Mouse (Mus musculus): ENCODE data around the gene Lrrc61. TPM values are rescaled to one million over a fixed set of nuclear protein-coding genes. Genes with fewer than 3 reads are reported as not detected.
A peak's percentile ranks its signal among the peaks of the same experiment; 100 is the strongest.

Gene Lrrc61
- polyA plus RNA-seq, 1 experiment from 2014 or later: 18.2 TPM

GRCm38 (mm10) chr6:48595278-48595677 is 40.7 kb downstream of the Lrrc61 start:
- no peak for DNase-seq (ENCODE audit: low spot score)
- H3K4me3 ChIP-seq (replicated peaks; ENCODE audit: low read length): peak overlapping the region; percentile 70
- H3K4me1 ChIP-seq (replicated peaks; ENCODE audit: control insufficient read depth, insufficient read depth, low read length): peaks cover 18% of the 10 kb centered on the region
- ATAC-seq (ENCODE audit: low FRiP score): no peak
- H3K4me2 ChIP-seq (replicated peaks): peak overlapping the region; percentile 72
- H3K27ac ChIP-seq: peak overlapping the region; percentile 94; the same call in 1 of the 2 replicates
- H3K36me3 ChIP-seq (replicated peaks; ENCODE audit: control insufficient read depth, insufficient read depth): peaks cover 50% of the 10 kb centered on the region
- 85% methylated on average over 1 of the region's 1 CpGs for WGBS
- peak overlapping the region; percentile 82 for H3K9ac ChIP-seq
- H3K27me3 ChIP-seq (ENCODE audit: control insufficient read depth, insufficient read depth, low read length): no peaks in the 10 kb centered on the region
- peaks cover 25% of the 10 kb centered on the region for H3K9me3 ChIP-seq (ENCODE audit: control insufficient read depth, low read length)

GRCm38 (mm10) chr6:48596545-48597232 is 42.1 kb downstream of the Lrrc61 start:
- Histone ChIP-seq H3K36me3 (replicated peaks; ENCODE audit: control insufficient read depth, insufficient read depth) (peaks cover 51% of the 10 kb centered on the region), H3K4me2 (replicated peaks) (no peak overlapping the region), H3K27ac (no peak overlapping the region), H3K9ac (no peak overlapping the region), H3K4me1 (replicated peaks; ENCODE audit: control insufficient read depth, insufficient read depth, low read length) (peaks cover 22% of the 10 kb centered on the region), H3K9me3 (ENCODE audit: control insufficient read depth, low read length) (peaks cover 25% of the 10 kb centered on the region), H3K4me3 (replicated peaks; ENCODE audit: low read length) (no peak overlapping the region), H3K27me3 (ENCODE audit: control insufficient read depth, insufficient read depth, low read length) (no peaks in the 10 kb centered on the region)
- DNase-seq (ENCODE audit: low spot score) (no peak), ATAC-seq (ENCODE audit: low FRiP score) (no peak)
- 97% methylated on average over 45 of the region's 45 CpGs for WGBS

GRCm38 (mm10) chr6:48597233-48597625 is 42.6 kb downstream of the Lrrc61 start:
- H3K9ac ChIP-seq: no peak overlapping the region
- H3K4me3 ChIP-seq (replicated peaks; ENCODE audit: low read length): no peak overlapping the region
- H3K4me2 ChIP-seq (replicated peaks): no peak overlapping the region
- peaks cover 22% of the 10 kb centered on the region for H3K4me1 ChIP-seq (replicated peaks; ENCODE audit: control insufficient read depth, insufficient read depth, low read length)
- no peak overlapping the region for H3K27ac ChIP-seq
- no peaks in the 10 kb centered on the region for H3K27me3 ChIP-seq (ENCODE audit: control insufficient read depth, insufficient read depth, low read length)
- peaks cover 51% of the 10 kb centered on the region for H3K36me3 ChIP-seq (replicated peaks; ENCODE audit: control insufficient read depth, insufficient read depth)
- 96% methylated on average over 27 of the region's 27 CpGs for WGBS
- ATAC-seq (ENCODE audit: low FRiP score) (no peak), DNase-seq (ENCODE audit: low spot score) (no peak)
- peaks cover 25% of the 10 kb centered on the region for H3K9me3 ChIP-seq (ENCODE audit: control insufficient read depth, low read length)

DNA sequence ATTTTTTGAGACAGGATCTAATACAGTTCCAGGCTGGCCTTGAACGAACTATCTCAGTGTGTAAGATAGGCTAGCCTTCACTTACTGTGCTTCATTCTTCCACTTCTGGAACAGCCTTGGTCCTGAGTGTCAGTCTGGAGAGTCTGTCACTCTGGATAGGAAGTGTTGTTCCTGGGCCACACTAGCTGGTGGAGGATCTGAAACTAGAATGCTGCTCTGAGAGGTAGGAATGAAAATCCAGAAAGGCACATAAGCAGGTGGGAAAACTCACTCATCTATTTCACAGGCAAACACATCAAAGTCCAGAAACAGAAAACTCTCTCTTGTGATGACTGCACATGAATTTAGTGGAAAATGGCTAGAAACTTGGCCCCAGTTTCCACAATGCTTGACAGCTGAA is 46.0 kb downstream of the Lrrc61 start:
- Histone ChIP-seq H3K27ac (peak overlapping the region; percentile 95), H3K36me3 (replicated peaks; ENCODE audit: control insufficient read depth, insufficient read depth) (peaks cover 46% of the 10 kb centered on the region), H3K4me1 (replicated peaks; ENCODE audit: control insufficient read depth, insufficient read depth, low read length) (peaks cover 13% of the 10 kb centered on the region), H3K9me3 (ENCODE audit: control insufficient read depth, low read length) (peaks cover 25% of the 10 kb centered on the region), H3K9ac (no peak overlapping the region), H3K27me3 (ENCODE audit: control insufficient read depth, insufficient read depth, low read length) (no peaks in the 10 kb centered on the region), H3K4me2 (replicated peaks) (no peak overlapping the region), H3K4me3 (replicated peaks; ENCODE audit: low read length) (no peak overlapping the region)
- 93% methylated on average over 1 of the region's 1 CpGs for WGBS
- ATAC-seq (ENCODE audit: low FRiP score) (no peak), DNase-seq (ENCODE audit: low spot score) (no peak)

DNA sequence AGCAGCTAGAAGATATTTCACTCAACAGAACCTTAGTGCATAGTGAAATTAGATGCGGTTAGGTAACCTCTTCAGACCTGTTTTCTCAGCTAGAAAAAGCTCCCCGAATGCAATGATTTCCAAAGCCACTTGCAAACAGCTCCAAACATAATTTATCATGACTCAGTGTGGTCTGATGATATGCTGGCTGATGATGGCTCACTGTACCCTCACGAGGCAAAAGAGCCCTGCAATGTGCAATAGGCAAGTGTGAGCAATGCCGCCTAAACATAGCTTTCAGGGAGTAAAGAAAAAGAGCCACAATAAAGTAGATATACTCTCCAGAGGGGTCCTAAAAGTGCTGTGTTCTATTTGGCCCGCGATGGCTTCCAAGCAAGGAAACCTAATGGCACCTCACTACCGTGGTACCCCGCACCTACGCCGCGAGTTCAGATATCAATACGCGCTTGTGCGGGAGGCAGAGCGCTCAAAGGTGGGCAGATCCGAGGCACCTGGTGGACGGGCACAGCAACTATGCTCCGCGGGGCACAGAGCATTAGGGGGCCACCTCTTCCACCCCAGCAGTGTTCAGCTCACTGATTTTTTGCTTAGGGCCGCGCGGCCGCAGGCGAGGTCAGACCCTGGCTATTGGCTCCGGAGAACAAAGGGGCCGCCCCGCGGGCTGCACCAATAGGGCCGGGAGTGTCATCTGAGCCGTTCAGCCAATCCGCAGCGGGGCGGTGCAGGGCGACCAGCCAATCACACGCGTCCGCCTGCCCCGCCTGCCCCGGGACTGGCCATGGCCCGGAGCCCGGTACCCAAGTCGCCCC is 46.9 kb downstream of the Lrrc61 start, which contains the start of gene Zfp775:
Gene Zfp775, plus strand, starts transcription at position 793 of the 809 bp plus-strand sequence.
- H3K4me3 ChIP-seq (replicated peaks; ENCODE audit: low read length): peak within 1 kb of the TSS; percentile 47
- WGBS: 5% methylated on average over 42 of the region's 42 CpGs
- H3K27ac ChIP-seq: peak within 1 kb of the TSS; percentile 95
- no peaks in the 10 kb centered on the region for H3K27me3 ChIP-seq (ENCODE audit: control insufficient read depth, insufficient read depth, low read length)
- H3K4me2 ChIP-seq (replicated peaks): peak within 1 kb of the TSS; percentile 72
- H3K9me3 ChIP-seq (ENCODE audit: control insufficient read depth, low read length): peaks cover 19% of the 10 kb centered on the region
- peaks cover 13% of the 10 kb centered on the region for H3K4me1 ChIP-seq (replicated peaks; ENCODE audit: control insufficient read depth, insufficient read depth, low read length)
- peak within 1 kb of the TSS; percentile 85 for H3K9ac ChIP-seq
- H3K36me3 ChIP-seq (replicated peaks; ENCODE audit: control insufficient read depth, insufficient read depth): peaks cover 38% of the 10 kb centered on the region
- DNase-seq (ENCODE audit: low spot score) (peak; percentile 92), ATAC-seq (ENCODE audit: low FRiP score) (peak; percentile 99)

DNA sequence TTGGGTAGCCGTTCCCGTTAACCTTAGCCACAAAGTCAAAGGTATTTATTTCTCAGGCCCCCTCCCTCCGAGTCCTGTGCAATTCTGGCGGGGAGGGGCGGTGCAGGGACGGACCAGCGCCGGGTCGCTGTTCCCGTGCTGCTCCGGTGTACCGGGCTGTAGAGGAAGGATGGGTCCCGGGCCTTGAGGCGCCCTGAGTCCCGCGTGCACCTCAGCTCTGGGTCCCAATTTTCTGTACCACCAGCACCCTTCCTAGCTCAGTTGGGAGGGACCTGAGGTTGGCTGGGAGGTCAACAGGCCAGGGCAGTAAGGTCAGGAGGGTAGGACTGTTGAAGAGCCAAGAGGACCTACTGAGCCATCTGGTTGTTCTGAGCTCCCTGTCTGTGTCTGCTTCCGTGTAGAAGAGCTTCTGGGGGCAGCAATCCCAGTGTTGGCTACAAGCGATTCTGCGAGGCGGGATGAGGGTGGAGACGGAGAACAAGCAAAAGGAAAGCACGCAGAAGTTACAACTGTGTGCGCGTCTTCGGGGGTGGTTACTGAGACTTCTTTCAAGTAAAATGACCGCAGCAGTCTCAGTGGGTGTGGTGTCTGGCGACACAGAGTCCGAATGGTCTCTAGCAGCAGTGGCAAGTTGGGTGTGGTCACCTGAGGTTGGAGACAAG is 47.6 kb downstream of the Lrrc61 start:
- ATAC-seq (ENCODE audit: low FRiP score) (peak; percentile 83), DNase-seq (ENCODE audit: low spot score) (peak; percentile 48)
- peaks cover 31% of the 10 kb centered on the region for H3K36me3 ChIP-seq (replicated peaks; ENCODE audit: control insufficient read depth, insufficient read depth)
- under 1% methylated on average over 28 of the region's 28 CpGs for WGBS
- peak overlapping the region; percentile 47 for H3K4me3 ChIP-seq (replicated peaks; ENCODE audit: low read length)
- H3K4me2 ChIP-seq (replicated peaks): peak overlapping the region; percentile 72
- peak overlapping the region; percentile 95 for H3K27ac ChIP-seq
- H3K4me1 ChIP-seq (replicated peaks; ENCODE audit: control insufficient read depth, insufficient read depth, low read length): peaks cover 13% of the 10 kb centered on the region
- no peaks in the 10 kb centered on the region for H3K27me3 ChIP-seq (ENCODE audit: control insufficient read depth, insufficient read depth, low read length)
- H3K9ac ChIP-seq: peak overlapping the region; percentile 85
- peaks cover 12% of the 10 kb centered on the region for H3K9me3 ChIP-seq (ENCODE audit: control insufficient read depth, low read length)

- no peak overlapping the region for H3K27ac ChIP-seq
- DNase-seq (ENCODE audit: low spot score) (no peak), ATAC-seq (ENCODE audit: low FRiP score) (no peak)
- 72% methylated on average over 2 of the region's 2 CpGs for WGBS
- H3K9me3 ChIP-seq (ENCODE audit: control insufficient read depth, low read length): no peaks in the 10 kb centered on the region
- no peak overlapping the region for H3K4me2 ChIP-seq (replicated peaks)
- H3K27me3 ChIP-seq (ENCODE audit: control insufficient read depth, insufficient read depth, low read length): no peaks in the 10 kb centered on the region
- no peak overlapping the region for H3K4me3 ChIP-seq (replicated peaks; ENCODE audit: low read length)
- peaks cover 2% of the 10 kb centered on the region for H3K36me3 ChIP-seq (replicated peaks; ENCODE audit: control insufficient read depth, insufficient read depth)
- H3K9ac ChIP-seq: no peak overlapping the region
- peaks cover 2% of the 10 kb centered on the region for H3K4me1 ChIP-seq (replicated peaks; ENCODE audit: control insufficient read depth, insufficient read depth, low read length)
Observed at GRCm38 (mm10) chr6:48608124-48608523, 53.5 kb downstream of the Lrrc61 start.

DNA sequence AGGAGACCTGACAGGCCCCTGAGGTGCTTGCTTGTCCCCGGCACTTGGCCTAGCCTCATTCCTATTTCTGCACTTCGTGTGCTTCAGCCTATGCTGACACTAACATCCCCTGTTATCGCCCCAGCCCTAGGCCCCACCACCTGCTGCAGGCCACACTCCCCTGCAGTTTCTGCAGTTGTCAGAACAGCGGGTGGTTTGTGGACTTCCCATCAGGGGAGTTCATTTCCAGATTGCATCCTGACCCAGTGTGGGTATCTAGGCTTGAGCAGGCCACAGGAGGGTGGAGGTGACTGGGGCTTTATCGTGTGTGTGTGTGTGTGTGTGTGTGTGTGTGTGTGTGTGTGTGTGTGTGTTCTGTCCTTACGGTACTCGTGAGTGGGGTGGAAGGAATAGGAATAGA is 54.9 kb downstream of the Lrrc61 start:
- WGBS: 44% methylated on average over 7 of the region's 7 CpGs
- ATAC-seq (ENCODE audit: low FRiP score): no peak

GRCm38 (mm10) chr6:48610657-48611056 is 56.1 kb downstream of the Lrrc61 start:
- Histone ChIP-seq H3K36me3 (replicated peaks; ENCODE audit: control insufficient read depth, insufficient read depth) (peaks cover 15% of the 10 kb centered on the region), H3K4me2 (replicated peaks) (no peak overlapping the region), H3K9ac (no peak overlapping the region), H3K4me3 (replicated peaks; ENCODE audit: low read length) (no peak overlapping the region), H3K9me3 (ENCODE audit: control insufficient read depth, low read length) (no peaks in the 10 kb centered on the region), H3K4me1 (replicated peaks; ENCODE audit: control insufficient read depth, insufficient read depth, low read length) (no peaks in the 10 kb centered on the region), H3K27me3 (ENCODE audit: control insufficient read depth, insufficient read depth, low read length) (no peaks in the 10 kb centered on the region), H3K27ac (no peak overlapping the region)
- ATAC-seq (ENCODE audit: low FRiP score) (no peak), DNase-seq (ENCODE audit: low spot score) (no peak)
- WGBS: 74% methylated on average over 3 of the region's 3 CpGs

More for the DNA sequence above, 54.9 kb downstream of the Lrrc61 start:
- H3K4me3 ChIP-seq (replicated peaks; ENCODE audit: low read length): no peak overlapping the region
- H3K9ac ChIP-seq: no peak overlapping the region
- H3K27me3 ChIP-seq (ENCODE audit: control insufficient read depth, insufficient read depth, low read length): no peaks in the 10 kb centered on the region
- no peak for DNase-seq (ENCODE audit: low spot score)
- H3K36me3 ChIP-seq (replicated peaks; ENCODE audit: control insufficient read depth, insufficient read depth): peaks cover 15% of the 10 kb centered on the region
- no peaks in the 10 kb centered on the region for H3K9me3 ChIP-seq (ENCODE audit: control insufficient read depth, low read length)
- H3K27ac ChIP-seq: no peak overlapping the region
- H3K4me2 ChIP-seq (replicated peaks): no peak overlapping the region
- no peaks in the 10 kb centered on the region for H3K4me1 ChIP-seq (replicated peaks; ENCODE audit: control insufficient read depth, insufficient read depth, low read length)
